Mouse (Mus musculus): ENCODE results near the gene Zdhhc17. TPM values are rescaled to one million over a fixed set of nuclear protein-coding genes. Genes with fewer than 3 reads are reported as not detected.

The Zdhhc17 gene
- polyA plus RNA-seq, 1 experiment, result 27.8 TPM

- H3K4me1 ChIP-seq (ENCODE audit: control insufficient read depth, insufficient read depth, low read length), result peaks cover 15% of the 10 kb centered on the region
- 60% methylated on average over 6 of the region's 6 CpGs for WGBS
- TF ChIP-seq CTCF (IDR thresholded peaks at IDR 0.05; ENCODE audit: insufficient read depth, low read length) (no peak), POLR2A (IDR thresholded peaks at IDR 0.05; ENCODE audit: borderline replicate concordance, extremely low read depth, low read depth, low read length) (no peak)
- DNase-seq, result no peak
- no peak overlapping the region for H3K4me3 ChIP-seq (replicated peaks; ENCODE audit: extremely low read depth, low read depth, low read length)
Observed at GRCm38 (mm10) chr10:110991307-110992046, 18.5 kb downstream of the Zdhhc17 start.

- DNase-seq, result no peak
- WGBS, result 47% methylated on average over 2 of the region's 2 CpGs
- no peak for TF ChIP-seq CTCF (IDR thresholded peaks at IDR 0.05; ENCODE audit: insufficient read depth, low read length)
- TF ChIP-seq POLR2A (IDR thresholded peaks at IDR 0.05; ENCODE audit: borderline replicate concordance, extremely low read depth, low read depth, low read length), result no peak
- Histone ChIP-seq H3K4me1 (ENCODE audit: control insufficient read depth, insufficient read depth, low read length) (peaks cover 12% of the 10 kb centered on the region), H3K4me3 (replicated peaks; ENCODE audit: extremely low read depth, low read depth, low read length) (no peak overlapping the region)
Observed at GRCm38 (mm10) chr10:110989729-110990128, 20.2 kb downstream of the Zdhhc17 start.

GRCm38 (mm10) chr10:110986682-110987081 is 23.3 kb downstream of the Zdhhc17 start:
- H3K4me1 ChIP-seq (ENCODE audit: control insufficient read depth, insufficient read depth, low read length), result peaks cover 4% of the 10 kb centered on the region; the same call in 1 of the 2 replicates
- 85% methylated on average over 17 of the region's 17 CpGs for WGBS
- TF ChIP-seq POLR2A (IDR thresholded peaks at IDR 0.05; ENCODE audit: borderline replicate concordance, extremely low read depth, low read depth, low read length), result no peak
- TF ChIP-seq CTCF (IDR thresholded peaks at IDR 0.05; ENCODE audit: insufficient read depth, low read length), result no peak
- H3K4me3 ChIP-seq (replicated peaks; ENCODE audit: extremely low read depth, low read depth, low read length), result no peak overlapping the region
- no peak for DNase-seq

DNA sequence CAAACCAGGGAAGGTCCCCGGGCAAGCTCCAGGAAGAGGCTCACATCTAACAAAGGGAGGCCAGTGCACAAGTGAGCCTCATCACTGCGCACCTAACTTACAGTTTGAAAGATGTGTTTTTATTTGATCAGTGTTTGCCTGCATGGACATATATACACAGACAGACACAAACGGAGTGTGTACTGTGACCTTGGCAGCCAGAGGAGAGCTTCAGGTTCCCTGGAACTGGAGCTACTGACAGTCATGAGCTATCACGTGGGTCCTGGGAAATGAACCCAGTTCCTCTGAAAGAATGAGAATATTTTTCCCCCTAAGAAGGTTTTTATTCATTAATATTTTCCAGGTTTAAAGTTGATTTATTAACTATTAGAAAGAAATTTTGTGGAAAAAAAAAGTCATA is 27.2 kb downstream of the Zdhhc17 start:
- TF ChIP-seq CTCF (IDR thresholded peaks at IDR 0.05; ENCODE audit: insufficient read depth, low read length) (no peak), POLR2A (IDR thresholded peaks at IDR 0.05; ENCODE audit: borderline replicate concordance, extremely low read depth, low read depth, low read length) (no peak)
- DNase-seq, result no peak
- no peaks in the 10 kb centered on the region for H3K4me1 ChIP-seq (ENCODE audit: control insufficient read depth, insufficient read depth, low read length)
- 72% methylated on average over 4 of the region's 4 CpGs for WGBS
- H3K4me3 ChIP-seq (replicated peaks; ENCODE audit: extremely low read depth, low read depth, low read length), result no peak overlapping the region

DNA sequence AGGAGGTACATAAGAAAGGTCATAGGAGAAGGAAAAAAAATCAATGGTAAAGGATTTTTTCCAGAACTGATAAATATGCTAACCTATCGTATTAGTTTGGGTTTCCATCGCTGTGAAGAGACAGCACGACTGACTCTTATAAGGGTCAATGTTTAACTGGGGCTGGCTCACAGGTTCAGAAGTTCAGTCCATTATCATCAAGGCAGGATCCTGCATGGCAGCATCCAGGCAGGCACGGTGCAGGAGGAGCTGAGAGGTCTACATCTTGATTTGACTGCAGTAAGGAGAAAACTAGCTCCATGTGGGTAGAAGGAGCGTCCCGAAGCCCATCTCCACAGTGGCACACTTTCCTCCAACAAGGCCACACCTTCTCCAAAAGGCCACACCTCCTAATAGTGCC is 29.5 kb downstream of the Zdhhc17 start:
- H3K4me1 ChIP-seq (ENCODE audit: control insufficient read depth, insufficient read depth, low read length), result no peaks in the 10 kb centered on the region; the same call in 1 of the 2 replicates
- 90% methylated on average over 6 of the region's 6 CpGs for WGBS
- H3K4me3 ChIP-seq (replicated peaks; ENCODE audit: extremely low read depth, low read depth, low read length), result no peak overlapping the region
- DNase-seq, result no peak
- no peak for TF ChIP-seq POLR2A (IDR thresholded peaks at IDR 0.05; ENCODE audit: borderline replicate concordance, extremely low read depth, low read depth, low read length)
- TF ChIP-seq CTCF (IDR thresholded peaks at IDR 0.05; ENCODE audit: insufficient read depth, low read length), result no peak

GRCm38 (mm10) chr10:110979431-110979830 is 30.5 kb downstream of the Zdhhc17 start:
- Histone ChIP-seq H3K4me1 (ENCODE audit: control insufficient read depth, insufficient read depth, low read length) (no peaks in the 10 kb centered on the region; the same call in 1 of the 2 replicates), H3K4me3 (replicated peaks; ENCODE audit: extremely low read depth, low read depth, low read length) (no peak overlapping the region)
- 61% methylated on average over 2 of the region's 2 CpGs for WGBS
- TF ChIP-seq CTCF (IDR thresholded peaks at IDR 0.05; ENCODE audit: insufficient read depth, low read length) (no peak), POLR2A (IDR thresholded peaks at IDR 0.05; ENCODE audit: borderline replicate concordance, extremely low read depth, low read depth, low read length) (no peak)
- DNase-seq, result no peak

- no peak for DNase-seq
- no peak for TF ChIP-seq POLR2A (IDR thresholded peaks at IDR 0.05; ENCODE audit: borderline replicate concordance, extremely low read depth, low read depth, low read length)
- TF ChIP-seq CTCF (IDR thresholded peaks at IDR 0.05; ENCODE audit: insufficient read depth, low read length), result no peak
- 62% methylated on average over 2 of the region's 2 CpGs for WGBS
- Histone ChIP-seq H3K4me1 (ENCODE audit: control insufficient read depth, insufficient read depth, low read length) (no peaks in the 10 kb centered on the region; the same call in 1 of the 2 replicates), H3K4me3 (replicated peaks; ENCODE audit: extremely low read depth, low read depth, low read length) (no peak overlapping the region)
Observed at GRCm38 (mm10) chr10:110977379-110977778, 32.6 kb downstream of the Zdhhc17 start.

DNA sequence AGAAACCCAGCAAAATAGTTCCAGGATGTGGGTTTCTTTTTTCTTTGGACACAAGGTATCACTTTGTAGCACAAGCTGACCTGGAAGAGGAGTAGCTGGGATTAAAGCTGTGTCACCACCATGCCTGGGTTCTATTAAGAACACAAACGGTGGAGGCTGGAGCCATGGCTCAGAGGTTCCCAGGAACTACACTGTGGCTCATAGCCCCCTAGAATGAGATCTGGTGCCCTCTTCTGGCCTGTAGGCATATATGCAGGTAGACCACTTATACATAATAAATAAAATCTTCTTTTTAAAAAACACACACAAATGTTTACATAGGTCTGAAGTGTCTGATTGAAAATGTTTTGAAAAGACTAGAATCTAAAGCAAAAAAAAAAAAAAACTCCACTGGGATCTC is 33.9 kb downstream of the Zdhhc17 start:
- no peak for DNase-seq
- Histone ChIP-seq H3K4me1 (ENCODE audit: control insufficient read depth, insufficient read depth, low read length) (no peaks in the 10 kb centered on the region; the same call in 1 of the 2 replicates), H3K4me3 (replicated peaks; ENCODE audit: extremely low read depth, low read depth, low read length) (no peak overlapping the region)
- 0% methylated on average over 1 of the region's 1 CpGs for WGBS
- peak; percentile 50 for TF ChIP-seq CTCF (IDR thresholded peaks at IDR 0.05; ENCODE audit: insufficient read depth, low read length)
- no peak for TF ChIP-seq POLR2A (IDR thresholded peaks at IDR 0.05; ENCODE audit: borderline replicate concordance, extremely low read depth, low read depth, low read length)

DNA sequence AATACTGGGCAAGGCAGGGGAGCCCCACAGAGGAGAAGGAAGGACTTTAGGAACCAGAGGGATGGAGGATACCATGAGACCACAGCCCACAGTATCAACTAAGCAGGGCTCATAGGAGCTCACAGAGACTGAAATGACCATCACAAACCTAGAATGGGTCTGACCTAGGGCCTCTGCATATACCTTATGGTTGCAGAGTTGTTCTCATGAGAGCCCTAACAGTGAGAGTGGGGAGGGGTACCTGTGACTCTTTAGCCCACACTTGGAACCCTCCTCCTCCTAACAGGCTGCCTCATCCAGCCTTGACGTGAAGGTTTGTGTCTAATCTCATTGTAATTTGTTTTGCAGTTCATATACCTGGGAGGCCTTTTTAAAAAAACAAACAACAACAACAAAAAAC is 35.1 kb downstream of the Zdhhc17 start:
- no peak for DNase-seq
- Histone ChIP-seq H3K4me1 (ENCODE audit: control insufficient read depth, insufficient read depth, low read length) (no peaks in the 10 kb centered on the region; the same call in 1 of the 2 replicates), H3K4me3 (replicated peaks; ENCODE audit: extremely low read depth, low read depth, low read length) (no peak overlapping the region)
- TF ChIP-seq CTCF (IDR thresholded peaks at IDR 0.05; ENCODE audit: insufficient read depth, low read length), result no peak
- WGBS, result 88% methylated on average over 1 of the region's 1 CpGs

GRCm38 (mm10) chr10:110974463-110974862 is 35.5 kb downstream of the Zdhhc17 start:
- WGBS, result 40% methylated on average over 3 of the region's 3 CpGs
- DNase-seq, result no peak

More at GRCm38 (mm10) chr10:110974463-110974862, 35.5 kb downstream of the Zdhhc17 start:
- Histone ChIP-seq H3K4me3 (replicated peaks; ENCODE audit: extremely low read depth, low read depth, low read length) (no peak overlapping the region), H3K4me1 (ENCODE audit: control insufficient read depth, insufficient read depth, low read length) (no peaks in the 10 kb centered on the region; the same call in 1 of the 2 replicates)
- TF ChIP-seq CTCF (IDR thresholded peaks at IDR 0.05; ENCODE audit: insufficient read depth, low read length), result peak; percentile 58
- no peak for TF ChIP-seq POLR2A (IDR thresholded peaks at IDR 0.05; ENCODE audit: borderline replicate concordance, extremely low read depth, low read depth, low read length)

Measured in lung, adult 2 months (tissue).